In genomic region chr13:34715437-34715838, GRCm38 (mm10) we compare ENCODE assay signal across 9 mouse cellular contexts. TPM values are rescaled to one million over a fixed set of nuclear protein-coding genes. Genes with fewer than 3 reads are reported as not detected.
DNase-seq lines count a peak whose midpoint lies in the region; ATAC-seq and TF ChIP-seq lines count a peak whose summit lies in the region.
"Had no signal": no experiment of that assay in that cellular context is flagged by ENCODE, and none has a peak within 500 bp of the region (broad histone marks: within the 10 kb centered on the region; RNA-seq: fewer than 3 reads in every experiment).

No protein-coding gene starts in this region.

- H3K9ac ChIP-seq in heart, postnatal 0 days (replicated peaks; ENCODE audit: low read depth, low read length), result no peak overlapping the region
- H3K9ac ChIP-seq in forebrain, embryonic 16.5 days (replicated peaks; ENCODE audit: low read depth, low read length), result no peak overlapping the region

- no peaks in the 10 kb centered on the region for H3K9me3 ChIP-seq in heart, postnatal 0 days (replicated peaks; ENCODE audit: control insufficient read depth, low read length)
- no peaks in the 10 kb centered on the region for H3K9me3 ChIP-seq in forebrain, embryonic 16.5 days (ENCODE audit: control insufficient read depth, low read length)
- H3K9me3 ChIP-seq: G1E had no signal

- peak; percentile 68; the same call in 1 of the 2 replicates for ATAC-seq in heart, postnatal 0 days (ENCODE audit: insufficient read depth, low read depth)
- no peak for ATAC-seq in forebrain, embryonic 16.5 days

- WGBS in heart, postnatal 0 days, result 38% methylated on average over 7 of the region's 7 CpGs
- WGBS in forebrain, embryonic 16.5 days, result 50% methylated on average over 7 of the region's 7 CpGs

- TF ChIP-seq EP300 in heart, postnatal 0 days (IDR thresholded peaks at IDR 0.05; ENCODE audit: low read depth), result no peak

- H3K27ac ChIP-seq in heart, postnatal 0 days (ENCODE audit: low read depth), result no peak overlapping the region
- H3K27ac ChIP-seq in forebrain, embryonic 16.5 days (ENCODE audit: low read length), result no peak overlapping the region

- no peaks in the 10 kb centered on the region for H3K36me3 ChIP-seq in heart, postnatal 0 days (replicated peaks; ENCODE audit: control insufficient read depth, insufficient read depth, low read length)
- no peaks in the 10 kb centered on the region for H3K36me3 ChIP-seq in forebrain, embryonic 16.5 days (ENCODE audit: control insufficient read depth, insufficient read depth)
- H3K36me3 ChIP-seq: G1E had no signal

- DNase-seq in kidney, postnatal 36 days, result peak; percentile 6 to 8
- DNase-seq in kidney, adult 11 months, result no peak
- DNase-seq in adrenal gland, postnatal 25 days, result peak; percentile 56
- peak; percentile 43 for DNase-seq in heart, postnatal 0 days (ENCODE audit: low spot score)
- peak; percentile 57 for DNase-seq in lung, postnatal 25 days (ENCODE audit: low spot score)
- DNase-seq in T-cell, adult 2 months (ENCODE audit: low spot score), result no peak
- no peak for DNase-seq in spleen, postnatal 14 days (ENCODE audit: low spot score in 2 of 2)

- TF ChIP-seq CTCF in heart, postnatal 0 days (IDR thresholded peaks at IDR 0.05; ENCODE audit: low read depth), result no peak

- no peaks in the 10 kb centered on the region for H3K27me3 ChIP-seq in heart, postnatal 0 days (ENCODE audit: control insufficient read depth, insufficient read depth, low read length)
- H3K27me3 ChIP-seq in forebrain, embryonic 16.5 days (replicated peaks; ENCODE audit: control insufficient read depth, insufficient read depth, low read length), result no peaks in the 10 kb centered on the region

- H3K4me1 ChIP-seq in heart, postnatal 0 days (ENCODE audit: control insufficient read depth, insufficient read depth), result peaks cover 3% of the 10 kb centered on the region; the same call in 1 of the 2 replicates
- no peaks in the 10 kb centered on the region for H3K4me1 ChIP-seq in forebrain, embryonic 16.5 days (replicated peaks; ENCODE audit: control insufficient read depth, insufficient read depth, low read length)

- H3K4me3 ChIP-seq in heart, postnatal 0 days (ENCODE audit: low read depth, low read length), result no peak overlapping the region
- no peak overlapping the region for H3K4me3 ChIP-seq in forebrain, embryonic 16.5 days (replicated peaks; ENCODE audit: low read length)

- no peak overlapping the region for H3K4me2 ChIP-seq in heart, postnatal 0 days (ENCODE audit: low read depth, low read length)
- no peak overlapping the region for H3K4me2 ChIP-seq in forebrain, embryonic 16.5 days (ENCODE audit: low read length)

RNA-seq across cellular contexts. Expression of gene Fam50b, which starts 19.2 kb away (rescaled TPM):
- total RNA-seq in adrenal gland, postnatal 25 days (2021), result not detected in 2 replicates
- total RNA-seq in heart, postnatal 0 days (2014; rRNA removed; ENCODE audit: low replicate concordance), result not detected in 2 replicates
- not detected in 2 replicates for polyA plus RNA-seq in heart, postnatal 0 days (2015; fragmentation: Nextera tagmentation; extraction: Ambion mirVana)
- polyA plus RNA-seq in forebrain, embryonic 16.5 days (2015; fragmentation: Nextera tagmentation; extraction: Ambion mirVana), result not detected in 2 replicates
- total RNA-seq: G1E had no signal
- polyA plus RNA-seq: G1E had no signal

Comparison
In these comparisons a context has a peak if more than half of its experiments do, and no peak if none do; other contexts are left out.
1. DNase-seq: peak in kidney, postnatal 36 days (2 of 2), adrenal gland, postnatal 25 days (single experiment), heart, postnatal 0 days (single experiment) and lung, postnatal 25 days (single experiment); none in kidney, adult 11 months (single experiment), T-cell, adult 2 months (single experiment) and spleen, postnatal 14 days (0 of 2).